Mouse (Mus musculus) myocyte (in vitro differentiated cells): ENCODE data around the gene Tnfaip2. TPM values are rescaled to one million over a fixed set of nuclear protein-coding genes. Genes with fewer than 3 reads are reported as not detected.

Experiments used
- H3K27me3 ChIP-seq: one replicate; pipeline ENCODE4 v1.6.1; 2011; ENCODE audit not compliant: control insufficient read depth, insufficient read depth, insufficient read length
- H3K36me3 ChIP-seq: one replicate; pipeline ENCODE4 v1.6.1; 2011; ENCODE audit not compliant: control insufficient read depth, insufficient read depth
- H3K4me2 ChIP-seq: one replicate; pipeline ENCODE4 v1.6.1; 2011; ENCODE audit warnings: low read depth, control low read depth
- H3K4me3 ChIP-seq: one replicate; pipeline ENCODE4 v1.5.1; 2011; ENCODE audit warnings: mild to moderate bottlenecking, control low read depth, moderate library complexity
- H3K79me2 ChIP-seq: one replicate; pipeline ENCODE4 v1.6.1; 2011; ENCODE audit not compliant: control insufficient read depth, insufficient read depth
- H3ac ChIP-seq: one replicate; pipeline ENCODE4 v1.6.1; 2011; ENCODE audit not compliant: control insufficient read depth, insufficient read length
- CEBPB ChIP-seq: IDR thresholded peaks from 2 replicates; pipeline ENCODE4 v1.6.1; 2011; ENCODE audit warnings: mild to moderate bottlenecking, moderate library complexity; ENCODE audit not compliant: poor library complexity, insufficient read depth, severe bottlenecking
- E2F4 ChIP-seq: IDR thresholded peaks from one replicate; pipeline ENCODE4 v1.6.1; 2011; ENCODE audit warnings: mild to moderate bottlenecking, control low read depth, moderate library complexity; ENCODE audit not compliant: insufficient read depth
- MAX ChIP-seq: IDR thresholded peaks from one replicate; pipeline ENCODE4 v1.6.1; 2011; ENCODE audit warnings: low read depth, mild to moderate bottlenecking, control low read depth
- MYOD1 ChIP-seq, 3 experiments: IDR thresholded peaks; one replicate each; pipeline ENCODE4 v1.6.1; 2011; ENCODE audit warnings: control low read depth in 2 of 3, low read depth in 2 of 3, mild to moderate bottlenecking in 2 of 3, moderate library complexity in 1 of 3; ENCODE audit not compliant: insufficient read length in 2 of 3, control insufficient read depth in 1 of 3
- MYOG ChIP-seq, 3 experiments: IDR thresholded peaks; one replicate each; pipeline ENCODE4 v1.6.1; 2011; ENCODE audit warnings: control low read depth in 2 of 3, low read depth in 2 of 3, mild to moderate bottlenecking in 2 of 3; ENCODE audit not compliant: insufficient read length in 2 of 3, control insufficient read depth in 1 of 3, insufficient read depth in 1 of 3
- POLR2A ChIP-seq: IDR thresholded peaks from one replicate; pipeline ENCODE4 v1.6.1; 2011; ENCODE audit warnings: low read depth, mild to moderate bottlenecking, control low read depth, moderate library complexity; ENCODE audit not compliant: insufficient read length
- POLR2AphosphoS2 ChIP-seq: IDR thresholded peaks from one replicate; pipeline ENCODE4 v1.6.1; 2011; ENCODE audit warnings: low read depth, control low read depth; ENCODE audit not compliant: insufficient read length
- REST ChIP-seq: IDR thresholded peaks from one replicate; pipeline ENCODE4 v1.6.1; 2011; ENCODE audit warnings: mild to moderate bottlenecking, control low read depth, moderate library complexity; ENCODE audit not compliant: insufficient read depth, insufficient read length
- SRF ChIP-seq: IDR thresholded peaks from one replicate; pipeline ENCODE4 v1.6.1; 2011; ENCODE audit warnings: low read depth; ENCODE audit not compliant: control insufficient read depth, insufficient read length
- TCF12 ChIP-seq: IDR thresholded peaks from one replicate; pipeline ENCODE4 v1.6.1; 2011; ENCODE audit warnings: mild to moderate bottlenecking, control low read depth; ENCODE audit not compliant: poor library complexity, insufficient read depth, severe bottlenecking
- TCF3 ChIP-seq: IDR thresholded peaks from one replicate; pipeline ENCODE4 v1.6.1; 2011; ENCODE audit warnings: low read depth, control low read depth; ENCODE audit not compliant: insufficient read length
- USF1 ChIP-seq: IDR thresholded peaks from one replicate; pipeline ENCODE4 v1.6.1; 2011; ENCODE audit warnings: low read depth, mild to moderate bottlenecking, control low read depth, moderate library complexity
- polyA plus RNA-seq: library from polyadenylated mRNA; unstranded; fragments of >200 nt; fragmentation: generic; extraction: Trizol; gene quantifications from one replicate; pipeline ENCODE4 v1.2.1, GENCODE M21; 2012; ENCODE audit warnings: missing spikeins

Tnfaip2 gene
- polyA plus RNA-seq, 1 experiment, result 169 TPM

GRCm38 (mm10) chr12:111489261-111489865 is 47.1 kb downstream of the Tnfaip2 start:
- TF ChIP-seq MYOD1 (IDR thresholded peaks at IDR 0.05; ENCODE audit: control insufficient read depth in 1 of 3, insufficient read length in 2 of 3, low read depth in 2 of 3), result no peak
- no peak for TF ChIP-seq REST
- TF ChIP-seq SRF, result no peak
- no peak for TF ChIP-seq E2F4
- TF ChIP-seq MYOG (IDR thresholded peaks at IDR 0.05; ENCODE audit: control insufficient read depth in 1 of 3, insufficient read depth in 1 of 3, insufficient read length in 2 of 3, low read depth in 2 of 3), result no peak
- TF ChIP-seq POLR2A, result no peak
- TF ChIP-seq USF1, result no peak
- TF ChIP-seq TCF3, result no peak
- no peak for TF ChIP-seq MAX
- no peak for TF ChIP-seq CEBPB
- no peak for TF ChIP-seq TCF12
- TF ChIP-seq POLR2AphosphoS2, result no peak
- Histone ChIP-seq H3K27me3 (peaks cover 37% of the 10 kb centered on the region), H3K79me2 (no peaks in the 10 kb centered on the region), H3K4me2 (no peak overlapping the region), H3ac (no peak overlapping the region), H3K36me3 (no peaks in the 10 kb centered on the region), H3K4me3 (no peak overlapping the region)

DNA sequence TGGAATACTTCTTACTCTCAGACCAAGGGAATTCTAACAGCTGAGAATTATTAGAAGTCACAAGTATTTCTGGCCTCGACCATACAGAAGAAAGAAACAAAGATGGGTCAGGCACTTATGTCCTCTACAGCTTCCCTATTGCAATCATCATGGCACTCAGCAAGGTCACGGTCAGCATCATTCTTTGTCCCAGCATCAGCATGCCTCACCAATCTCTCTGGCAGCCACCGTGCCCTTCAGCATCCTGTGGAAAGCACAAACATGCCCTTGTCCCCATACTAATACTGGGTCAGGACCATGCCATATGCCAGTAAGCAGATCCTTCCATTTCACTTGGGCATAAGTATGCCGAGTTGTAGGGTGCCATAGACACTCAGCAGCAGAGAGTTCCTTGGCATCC is 52.7 kb downstream of the Tnfaip2 start:
- Histone ChIP-seq H3K79me2 (no peaks in the 10 kb centered on the region), H3K27me3 (peaks cover 17% of the 10 kb centered on the region), H3K4me3 (no peak overlapping the region), H3ac (no peak overlapping the region), H3K4me2 (no peak overlapping the region), H3K36me3 (no peaks in the 10 kb centered on the region)
- no peak for TF ChIP-seq POLR2AphosphoS2
- TF ChIP-seq MYOD1 (IDR thresholded peaks at IDR 0.05; ENCODE audit: control insufficient read depth in 1 of 3, insufficient read length in 2 of 3, low read depth in 2 of 3), result no peak
- no peak for TF ChIP-seq USF1
- TF ChIP-seq TCF12, result no peak
- no peak for TF ChIP-seq MYOG (IDR thresholded peaks at IDR 0.05; ENCODE audit: control insufficient read depth in 1 of 3, insufficient read depth in 1 of 3, insufficient read length in 2 of 3, low read depth in 2 of 3)
- TF ChIP-seq REST, result no peak
- TF ChIP-seq E2F4, result no peak

- no peak overlapping the region for H3K4me2 ChIP-seq
- H3K36me3 ChIP-seq, result no peaks in the 10 kb centered on the region
- H3K79me2 ChIP-seq, result no peaks in the 10 kb centered on the region
- peaks cover 5% of the 10 kb centered on the region for H3K27me3 ChIP-seq
- no peak overlapping the region for H3ac ChIP-seq
- H3K4me3 ChIP-seq, result no peak overlapping the region
- no peak for TF ChIP-seq TCF3
- no peak for TF ChIP-seq POLR2AphosphoS2
- no peak for TF ChIP-seq MYOD1 (IDR thresholded peaks at IDR 0.05; ENCODE audit: control insufficient read depth in 1 of 3, insufficient read length in 2 of 3, low read depth in 2 of 3)
- no peak for TF ChIP-seq REST
Observed at GRCm38 (mm10) chr12:111497076-111497475, 54.8 kb downstream of the Tnfaip2 start.

GRCm38 (mm10) chr12:111499617-111500016 is 57.3 kb downstream of the Tnfaip2 start:
- no peak overlapping the region for H3K4me2 ChIP-seq
- TF ChIP-seq MYOG (IDR thresholded peaks at IDR 0.05; ENCODE audit: control insufficient read depth in 1 of 3, insufficient read depth in 1 of 3, insufficient read length in 2 of 3, low read depth in 2 of 3) (no peak), REST (no peak), CEBPB (no peak), USF1 (no peak), SRF (no peak)
- H3ac ChIP-seq, result no peak overlapping the region
- no peaks in the 10 kb centered on the region for H3K79me2 ChIP-seq
- H3K27me3 ChIP-seq, result peaks cover 5% of the 10 kb centered on the region
- no peak overlapping the region for H3K4me3 ChIP-seq
- H3K36me3 ChIP-seq, result no peaks in the 10 kb centered on the region

DNA sequence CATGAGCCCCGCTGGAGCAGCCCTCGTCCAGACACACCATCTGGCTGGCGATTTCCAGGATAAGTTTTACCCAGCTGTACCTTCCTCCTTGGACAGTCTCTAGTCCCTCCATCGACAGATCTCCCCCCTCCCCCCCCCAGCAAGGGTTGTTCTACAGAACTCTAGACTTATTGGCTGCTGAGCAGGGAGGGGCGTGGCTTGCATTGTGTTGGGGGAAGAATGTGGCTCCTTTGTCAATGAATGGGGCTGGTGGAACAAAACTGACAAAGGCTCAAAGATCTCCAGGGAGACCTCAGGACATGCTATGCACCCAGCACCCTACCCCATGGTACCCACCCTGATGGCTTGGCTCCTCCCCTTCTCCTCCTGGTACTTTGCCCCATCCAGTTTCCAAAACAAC is 58.5 kb downstream of the Tnfaip2 start:
- Histone ChIP-seq H3K79me2 (no peaks in the 10 kb centered on the region), H3ac (no peak overlapping the region), H3K4me3 (no peak overlapping the region), H3K36me3 (no peaks in the 10 kb centered on the region), H3K27me3 (peaks cover 5% of the 10 kb centered on the region), H3K4me2 (no peak overlapping the region)
- TF ChIP-seq USF1 (no peak), CEBPB (no peak), TCF3 (no peak)
